Mouse (Mus musculus) CD4-positive helper T cell, adult 2 months (primary cell): ENCODE data around the gene Cby3.

Experiments used
- DNase-seq: peaks from one replicate; pipeline ENCODE4 v3.0.0-alpha.2; 2012; ENCODE audit warnings: low read depth, missing footprints, low spot score

The Cby3 gene

GRCm38 (mm10) chr11:50354162-50354561 is at the start of gene Cby3:
Gene Cby3 (plus strand): TSS chr11:50354462.
- DNase-seq: no peak

- no peak for DNase-seq
Observed at GRCm38 (mm10) chr11:50312803-50313202, 41.5 kb upstream of the Cby3 start.

- peak; percentile 9 for DNase-seq
Observed at GRCm38 (mm10) chr11:50319343-50319742, 34.9 kb upstream of the Cby3 start.

GRCm38 (mm10) chr11:50321239-50321638 is 33.0 kb upstream of the Cby3 start:
- DNase-seq: no peak

- no peak for DNase-seq
Observed at GRCm38 (mm10) chr11:50322345-50322744, 31.9 kb upstream of the Cby3 start.

- no peak for DNase-seq
Observed at GRCm38 (mm10) chr11:50323843-50324242, 30.4 kb upstream of the Cby3 start.

GRCm38 (mm10) chr11:50324751-50325471 is 29.4 kb upstream of the Cby3 start:
- peak; percentile 28 for DNase-seq

GRCm38 (mm10) chr11:50325496-50326301 is 28.6 kb upstream of the Cby3 start, which contains the start of gene Canx:
Gene Canx (minus strand): TSS chr11:50325673.
- DNase-seq: peak; percentile 99

GRCm38 (mm10) chr11:50326302-50326966 is 27.8 kb upstream of the Cby3 start:
- no peak for DNase-seq

GRCm38 (mm10) chr11:50328075-50328625 is 26.1 kb upstream of the Cby3 start:
- DNase-seq: no peak

GRCm38 (mm10) chr11:50329378-50329777 is 24.9 kb upstream of the Cby3 start:
- no peak for DNase-seq

- DNase-seq: no peak
Observed at GRCm38 (mm10) chr11:50333181-50333580, 21.1 kb upstream of the Cby3 start.

GRCm38 (mm10) chr11:50336126-50336525 is 18.1 kb upstream of the Cby3 start:
- DNase-seq: no peak

- DNase-seq: no peak
Observed at GRCm38 (mm10) chr11:50336891-50337290, 17.4 kb upstream of the Cby3 start.

GRCm38 (mm10) chr11:50345486-50345885 is 8.8 kb upstream of the Cby3 start:
- no peak for DNase-seq

- no peak for DNase-seq
Observed at GRCm38 (mm10) chr11:50346256-50347032, 7.8 kb upstream of the Cby3 start.

GRCm38 (mm10) chr11:50352177-50352576 is 2.1 kb upstream of the Cby3 start:
- no peak for DNase-seq

GRCm38 (mm10) chr11:50354851-50355250 is 589 bp downstream of the Cby3 start:
- no peak for DNase-seq

- no peak for DNase-seq
Observed at GRCm38 (mm10) chr11:50355395-50355794, 1.1 kb downstream of the Cby3 start.

GRCm38 (mm10) chr11:50358950-50359861 is 4.9 kb downstream of the Cby3 start:
- DNase-seq: no peak
